Mouse (Mus musculus) CH12.LX (cell line): ENCODE data around the gene Dlx4. TPM values are rescaled to one million over a fixed set of nuclear protein-coding genes. Genes with fewer than 3 reads are reported as not detected.

Source experiments
- DNase-seq: peaks from one replicate; pipeline ENCODE4 v3.0.0-alpha.2; 2013; ENCODE audit errors: extremely low read depth
- H3K27ac ChIP-seq: 2 replicates; pipeline ENCODE4 v1.5.1; 2012; ENCODE audit warnings: low read depth, mild to moderate bottlenecking, control low read depth, moderate library complexity; ENCODE audit not compliant: insufficient read depth
- H3K27me3 ChIP-seq: replicated peaks from 2 replicates; pipeline ENCODE3; 2012; ENCODE audit warnings: inconsistent platforms
- H3K36me3 ChIP-seq, 2 experiments: replicated peaks in 1 of 2; 2 replicates each; pipeline versions ENCODE3 to v1.6.1; 2012; ENCODE audit warnings: inconsistent platforms in 1 of 2, low read length in 1 of 2, mild to moderate bottlenecking in 1 of 2, mixed read lengths in 1 of 2, moderate library complexity in 1 of 2; ENCODE audit not compliant: control insufficient read depth in 1 of 2, insufficient read depth in 1 of 2
- H3K4me1 ChIP-seq, 2 experiments: 2 replicates each; pipeline ENCODE4 v1.6.1; 2012; ENCODE audit warnings: inconsistent platforms in 1 of 2, moderate library complexity in 1 of 2; ENCODE audit not compliant: insufficient read depth in 2 of 2, control insufficient read depth in 1 of 2
- H3K4me2 ChIP-seq: 2 replicates; pipeline ENCODE4 v1.6.1; 2012; ENCODE audit warnings: low read depth, mild to moderate bottlenecking, control low read depth; ENCODE audit not compliant: poor library complexity, insufficient read depth, severe bottlenecking
- H3K4me3 ChIP-seq, 3 experiments: fragments of 150-350 bp in 1 of 3; sonication (generic) in 1 of 3; replicated peaks in 1 of 3; 2 replicates each; pipeline versions ENCODE3 to v1.5.1; 2011 to 2012; ENCODE audit warnings: low read depth in 2 of 3, low read length in 2 of 3, mild to moderate bottlenecking in 2 of 3, moderate library complexity in 2 of 3, control low read depth in 1 of 3, improper control_type of control experiment in 1 of 3, inconsistent platforms in 1 of 3, mixed read lengths in 1 of 3; ENCODE audit not compliant: poor library complexity in 1 of 3
- H3K79me2 ChIP-seq: replicated peaks from 2 replicates; pipeline ENCODE4 v1.6.1; 2012; ENCODE audit warnings: mild to moderate bottlenecking, moderate library complexity; ENCODE audit not compliant: control insufficient read depth, poor library complexity, insufficient read depth, severe bottlenecking; ENCODE audit errors: extremely low read depth
- H3K9ac ChIP-seq: 2 replicates; pipeline ENCODE4 v1.6.1; 2012; ENCODE audit warnings: low read depth, mild to moderate bottlenecking, control low read depth, moderate library complexity; ENCODE audit not compliant: insufficient read depth
- H3K9me3 ChIP-seq: replicated peaks from 2 replicates; pipeline ENCODE3; 2012; ENCODE audit warnings: low read length, inconsistent platforms, mixed read lengths
- BHLHE40 ChIP-seq: IDR thresholded peaks from 2 replicates; pipeline ENCODE4 v1.6.1; 2011; ENCODE audit warnings: mild to moderate bottlenecking, low read depth, low read length, improper control_type of control experiment
- CHD1 ChIP-seq: IDR thresholded peaks from 2 replicates; pipeline ENCODE4 v1.6.1; 2012; ENCODE audit warnings: low read depth, low read length, improper control_type of control experiment, inconsistent platforms
- CHD2 ChIP-seq: IDR thresholded peaks from 2 replicates; pipeline ENCODE4 v1.6.1; 2011; ENCODE audit warnings: low read length, improper control_type of control experiment
- CTCF ChIP-seq, 2 experiments: IDR thresholded peaks in 1 of 2; conservative IDR thresholded peaks in 1 of 2; 2 replicates each; pipeline ENCODE4 v1.5.1; 2011 to 2012; ENCODE audit warnings: low read depth in 2 of 2, low read length in 2 of 2, improper control_type of control experiment in 1 of 2, inconsistent platforms in 1 of 2, mild to moderate bottlenecking in 1 of 2, moderate library complexity in 1 of 2
- E2F4 ChIP-seq: IDR thresholded peaks from 2 replicates; pipeline ENCODE4 v1.6.1; 2011; ENCODE audit warnings: low read depth, low read length, improper control_type of control experiment; ENCODE audit not compliant: insufficient replicate concordance
- EP300 ChIP-seq: IDR thresholded peaks from 2 replicates; pipeline ENCODE4 v1.6.1; 2011; ENCODE audit warnings: low read length, improper control_type of control experiment
- ETS1 ChIP-seq: conservative IDR thresholded peaks from 2 replicates; pipeline ENCODE4 v1.6.1; 2012; ENCODE audit warnings: low read depth, mild to moderate bottlenecking, inconsistent platforms, low read length, improper control_type of control experiment, moderate library complexity
- GABPA ChIP-seq: IDR thresholded peaks from 2 replicates; pipeline ENCODE4 v1.6.1; 2012; ENCODE audit warnings: low read depth, low read length, improper control_type of control experiment, inconsistent platforms; ENCODE audit not compliant: insufficient replicate concordance
- HCFC1 ChIP-seq: IDR thresholded peaks from 2 replicates; pipeline ENCODE4 v1.6.1; 2012; ENCODE audit warnings: low read depth, mild to moderate bottlenecking, inconsistent platforms, low read length, improper control_type of control experiment
- JUN ChIP-seq: IDR thresholded peaks from 2 replicates; pipeline ENCODE4 v1.6.1; 2011; ENCODE audit warnings: low read depth, mild to moderate bottlenecking, low read length, improper control_type of control experiment, moderate library complexity; ENCODE audit not compliant: insufficient read depth
- JUND ChIP-seq: conservative IDR thresholded peaks from 2 replicates; pipeline ENCODE4 v1.6.1; 2011; ENCODE audit warnings: low read depth, low read length, improper control_type of control experiment
- KAT2A ChIP-seq: IDR thresholded peaks from 2 replicates; pipeline ENCODE4 v1.6.1; 2012; ENCODE audit warnings: low read length, improper control_type of control experiment, inconsistent platforms; ENCODE audit not compliant: insufficient replicate concordance
- MAFK ChIP-seq: IDR thresholded peaks from 2 replicates; pipeline ENCODE4 v1.6.1; 2011; ENCODE audit warnings: low read length, improper control_type of control experiment; ENCODE audit not compliant: insufficient replicate concordance
- MAX ChIP-seq: IDR thresholded peaks from 2 replicates; pipeline ENCODE4 v1.6.1; 2011; ENCODE audit warnings: low read length, improper control_type of control experiment
- NRF1 ChIP-seq: IDR thresholded peaks from 2 replicates; pipeline ENCODE4 v1.6.1; 2014; ENCODE audit warnings: low read depth, mild to moderate bottlenecking, inconsistent platforms, low read length, improper control_type of control experiment, moderate library complexity
- POLR2A ChIP-seq: IDR thresholded peaks from 2 replicates; pipeline ENCODE4 v1.6.1; 2011; ENCODE audit warnings: low read depth, mild to moderate bottlenecking, improper control_type of control experiment, low read length
- POLR2AphosphoS2 ChIP-seq: IDR thresholded peaks from 2 replicates; pipeline ENCODE4 v1.6.1; 2011; ENCODE audit warnings: low read depth, low read length, improper control_type of control experiment
- RAD21 ChIP-seq: IDR thresholded peaks from 2 replicates; pipeline ENCODE4 v1.6.1; 2011; ENCODE audit warnings: low read depth, mild to moderate bottlenecking, low read length, improper control_type of control experiment, moderate library complexity
- RCOR1 ChIP-seq: conservative IDR thresholded peaks from 2 replicates; pipeline ENCODE4 v1.6.1; 2012; ENCODE audit warnings: low read depth, mild to moderate bottlenecking, inconsistent platforms, low read length, improper control_type of control experiment
- SIN3A ChIP-seq: IDR thresholded peaks from 2 replicates; pipeline ENCODE4 v1.6.1; 2012; ENCODE audit warnings: low read length, improper control_type of control experiment, inconsistent platforms
- SMC3 ChIP-seq: IDR thresholded peaks from 2 replicates; pipeline ENCODE4 v1.6.1; 2011; ENCODE audit warnings: low read depth, low read length, improper control_type of control experiment
- TBP ChIP-seq: conservative IDR thresholded peaks from 2 replicates; pipeline ENCODE4 v1.6.1; 2011; ENCODE audit warnings: low read depth, low read length, improper control_type of control experiment
- TCF12 ChIP-seq: IDR thresholded peaks from 2 replicates; pipeline ENCODE4 v1.6.1; 2014; ENCODE audit warnings: low read depth, mild to moderate bottlenecking, inconsistent platforms, low read length, improper control_type of control experiment
- UBTF ChIP-seq: IDR thresholded peaks from 2 replicates; pipeline ENCODE4 v1.6.1; 2012; ENCODE audit warnings: low read depth, mild to moderate bottlenecking, inconsistent platforms, low read length, improper control_type of control experiment, moderate library complexity
- USF1 ChIP-seq: IDR thresholded peaks from 2 replicates; pipeline ENCODE4 v1.6.1; 2014; ENCODE audit warnings: low read depth, mild to moderate bottlenecking, inconsistent platforms, low read length, improper control_type of control experiment
- USF2 ChIP-seq: conservative IDR thresholded peaks from 2 replicates; pipeline ENCODE4 v1.6.1; 2011; ENCODE audit warnings: low read depth, low read length, improper control_type of control experiment
- ZC3H11A ChIP-seq: IDR thresholded peaks from 2 replicates; pipeline ENCODE4 v1.6.1; 2012; ENCODE audit warnings: low read depth, mild to moderate bottlenecking, inconsistent platforms, low read length, improper control_type of control experiment
- ZKSCAN1 ChIP-seq: IDR thresholded peaks from 2 replicates; pipeline ENCODE4 v1.6.1; 2012; ENCODE audit warnings: low read depth, inconsistent platforms, low read length, improper control_type of control experiment, borderline replicate concordance
- ZMIZ1 ChIP-seq: IDR thresholded peaks from 2 replicates; pipeline ENCODE4 v1.6.1; 2012; ENCODE audit warnings: low read depth, mild to moderate bottlenecking, inconsistent platforms, low read length, improper control_type of control experiment
- ZNF384 ChIP-seq: IDR thresholded peaks from 2 replicates; pipeline ENCODE4 v1.6.1; 2012; ENCODE audit warnings: low read depth, low read length, improper control_type of control experiment, inconsistent platforms
- dilution Hi-C: fragments of 300-500 bp; cut with MboI; formaldehyde crosslinking; loops from 2 replicates; pipeline ENCODE4 v1.14.3; 2020; ENCODE audit warnings: low sequenced_read_pairs; ENCODE audit not compliant: extremely low pct_unique_long_range_greater_than_20kb, extremely low pct_ligation_motif_present
- in situ Hi-C: fragments of 300-500 bp; cut with MboI; formaldehyde crosslinking; loops from 3 replicates; pipeline ENCODE4 v1.14.3; 2019; ENCODE audit warnings: low sequenced_read_pairs, low pct_ligation_motif_present, low pct_unique_long_range_greater_than_20kb, mixed read lengths
- polyA plus RNA-seq: library from polyadenylated mRNA; unstranded; fragments of >175 nt; gene quantifications from 2 replicates; pipeline ENCODE4 v1.2.1, GENCODE M21; 2012; ENCODE audit warnings: low read depth; ENCODE audit not compliant: insufficient read length
- total RNA-seq, 2 experiments: library from RNA; depleted of rRNA; stranded (reverse); fragments of 300-350 nt in 1 of 2; fragments of >200 nt in 1 of 2; gene quantifications; 2 replicates each; pipeline ENCODE4 v1.2.3; 2012 to 2014

Dlx4 gene
- total and polyA plus RNA-seq, 3 experiments, result 0.25 TPM; not detected in 2

DNA sequence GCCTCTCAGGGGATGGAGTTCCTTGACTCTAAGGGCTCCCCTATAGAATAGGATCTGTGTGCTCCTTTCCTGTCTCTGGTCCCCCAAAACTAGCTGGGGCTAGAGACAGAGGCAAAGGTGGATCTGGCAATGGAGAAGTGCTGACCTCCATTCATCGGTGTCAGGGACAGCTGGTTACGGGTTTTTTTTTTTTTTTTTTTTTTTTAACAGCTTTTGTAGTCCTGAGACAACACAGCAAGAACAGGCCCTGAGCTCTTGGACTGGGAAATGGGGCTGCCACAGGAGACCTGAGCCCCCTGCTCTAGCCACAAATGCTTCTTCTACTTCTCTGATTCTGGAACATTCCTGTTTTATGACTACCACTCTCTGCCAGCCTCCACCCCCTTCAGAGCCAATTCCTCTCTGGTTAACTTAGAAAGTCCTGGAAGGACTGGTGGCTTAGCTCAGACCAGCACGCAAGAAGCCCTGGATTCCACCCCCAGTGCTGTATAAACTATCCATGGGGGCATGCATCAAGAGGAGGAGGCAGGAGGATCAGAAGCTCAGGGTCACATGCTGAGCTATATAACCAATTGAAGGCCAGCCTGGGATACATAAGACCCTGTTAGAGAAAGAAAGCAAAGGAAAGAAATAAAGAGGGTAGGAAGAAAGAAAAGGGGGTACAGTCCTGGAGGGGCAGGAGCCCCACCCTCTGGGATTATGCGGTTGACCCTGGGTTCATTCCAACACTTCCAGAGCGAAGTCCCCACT lies 47.5 kb downstream of the Dlx4 start:
- H3K36me3 ChIP-seq, result no peaks in the 10 kb centered on the region
- H3K79me2 ChIP-seq, result no peaks in the 10 kb centered on the region
- TF ChIP-seq USF1 (no peak), TCF12 (peak; percentile 38; the same call in 1 of the 2 replicates), ZNF384 (peak; percentile 95), RCOR1 (no peak)
- TF ChIP-seq, all 38 proteins: peak for 2
- Histone ChIP-seq H3K9me3 (peaks cover 12% of the 10 kb centered on the region), H3K9ac (peak overlapping the region; percentile 14; the same call in 1 of the 2 replicates), H3K4me2 (no peak overlapping the region), H3K27me3 (no peaks in the 10 kb centered on the region), H3K4me1 (peaks cover 53 to 83% of the 10 kb centered on the region in 2 experiments), H3K27ac (peak overlapping the region; percentile 79; the same call in 1 of the 2 replicates), H3K4me3 (no peak overlapping the region)
- no peak for DNase-seq
- in situ Hi-C loops, result no loop called here
- dilution Hi-C loops, result no loop called here

DNA sequence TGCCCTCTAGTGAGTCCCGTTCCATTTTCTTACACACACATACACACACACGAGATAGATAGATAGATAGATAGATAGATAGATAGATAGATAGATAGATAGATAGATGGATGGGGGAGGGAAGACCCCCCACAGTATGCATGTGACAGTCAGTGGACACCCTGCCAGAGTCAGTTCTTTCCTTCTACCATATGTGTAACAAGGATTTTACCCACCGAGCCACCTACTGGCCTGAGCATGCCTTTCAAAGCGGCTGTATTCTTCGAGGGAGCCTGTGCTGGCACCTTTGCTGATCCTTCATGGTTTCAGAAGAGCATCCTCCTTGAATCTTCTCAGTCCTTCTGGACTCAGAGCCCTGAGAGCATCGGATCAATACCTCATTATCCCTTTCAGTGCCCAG lies 48.2 kb downstream of the Dlx4 start:
- Histone ChIP-seq H3K79me2 (no peaks in the 10 kb centered on the region), H3K9ac (peak overlapping the region; percentile 14; the same call in 1 of the 2 replicates), H3K9me3 (peaks cover 7% of the 10 kb centered on the region), H3K36me3 (no peaks in the 10 kb centered on the region), H3K4me3 (no peak overlapping the region), H3K4me2 (no peak overlapping the region; the same call in 1 of the 2 replicates), H3K27ac (peak overlapping the region; percentile 79), H3K4me1 (peaks cover 53 to 81% of the 10 kb centered on the region in 2 experiments), H3K27me3 (no peaks in the 10 kb centered on the region)
- no peak for DNase-seq
- in situ Hi-C loops, result no loop called here
- dilution Hi-C loops, result no loop called here
- TF ChIP-seq MAFK (no peak), ZKSCAN1 (no peak), RCOR1 (no peak), GABPA (no peak), UBTF (no peak), JUND (no peak), MAX (peak; percentile 83), CTCF (conservative IDR thresholded peaks at IDR 0.05 in 1 of 2, IDR thresholded peaks at IDR 0.05 in 1 of 2; ENCODE audit: low read depth in 2 of 2, low read length in 2 of 2) (peak in 1 of 2 experiments; percentile 70; a peak in 2 of 4 replicates), ZC3H11A (no peak), POLR2A (no peak), HCFC1 (no peak; the same call in 1 of the 2 replicates), CHD2 (0 out of 2 replicates have a peak, but pooled peaks have one; percentile 39), SIN3A (no peak), USF1 (no peak), ZNF384 (no peak), USF2 (no peak), ETS1 (peak; percentile 35; the same call in 1 of the 2 replicates), RAD21 (peak; percentile 36), BHLHE40 (peak; percentile 61), ZMIZ1 (no peak), TCF12 (0 out of 2 replicates have a peak, but pooled peaks have one; percentile 40), NRF1 (0 out of 2 replicates have a peak, but pooled peaks have one; percentile 27), EP300 (peak; percentile 33; the same call in 1 of the 2 replicates), CHD1 (no peak), JUN (no peak), SMC3 (peak; percentile 57), E2F4 (no peak), TBP (no peak), KAT2A (no peak), POLR2AphosphoS2 (no peak)
